ENCODE assay signal across 23 mouse cellular contexts in genomic region chr11:104578074-104578473, GRCm38 (mm10). TPM values are rescaled to one million over a fixed set of nuclear protein-coding genes. Genes with fewer than 3 reads are reported as not detected.
DNase-seq lines count a peak whose midpoint lies in the region; ATAC-seq and TF ChIP-seq lines count a peak whose summit lies in the region.
"Had no signal": no experiment of that assay in that cellular context is flagged by ENCODE, and none has a peak within 500 bp of the region (broad histone marks: within the 10 kb centered on the region; RNA-seq: fewer than 3 reads in every experiment).

No protein-coding gene starts in this region.

- 15% methylated on average over 5 of the region's 5 CpGs for WGBS in heart, embryonic 13.5 days
- WGBS in lung, embryonic 14.5 days = 26% methylated on average over 5 of the region's 5 CpGs
- 49% methylated on average over 5 of the region's 5 CpGs for WGBS in lung, adult 2 months
- 16% methylated on average over 5 of the region's 5 CpGs for WGBS in heart, postnatal 0 days

- no peak for TF ChIP-seq EP300 in heart, postnatal 0 days (IDR thresholded peaks at IDR 0.05; ENCODE audit: low read depth)

- peaks cover 64% of the 10 kb centered on the region for H3K4me1 ChIP-seq in heart, embryonic 13.5 days
- no peaks in the 10 kb centered on the region for H3K4me1 ChIP-seq in lung, embryonic 14.5 days (ENCODE audit: insufficient read depth)
- peaks cover 9% of the 10 kb centered on the region for H3K4me1 ChIP-seq in lung, adult 2 months (ENCODE audit: control insufficient read depth, insufficient read depth, low read length)
- peaks cover 31% of the 10 kb centered on the region for H3K4me1 ChIP-seq in heart, postnatal 0 days (ENCODE audit: control insufficient read depth, insufficient read depth)
- H3K4me1 ChIP-seq: neural tube, embryonic 13.5 days had no signal

- H3K4me2 ChIP-seq in heart, embryonic 13.5 days = peak overlapping the region; percentile 73
- no peak overlapping the region for H3K4me2 ChIP-seq in lung, embryonic 14.5 days
- peak overlapping the region; percentile 40 for H3K4me2 ChIP-seq in heart, postnatal 0 days (ENCODE audit: low read depth, low read length)
- H3K4me2 ChIP-seq: hindbrain, embryonic 12.5 days; midbrain, embryonic 12.5 days; neural tube, embryonic 13.5 days had no signal

- no peaks in the 10 kb centered on the region for H3K27me3 ChIP-seq in heart, embryonic 13.5 days (replicated peaks)
- no peaks in the 10 kb centered on the region for H3K27me3 ChIP-seq in lung, embryonic 14.5 days (ENCODE audit: insufficient read depth, low read length)
- no peaks in the 10 kb centered on the region for H3K27me3 ChIP-seq in heart, postnatal 0 days (ENCODE audit: control insufficient read depth, insufficient read depth, low read length)
- H3K27me3 ChIP-seq: hindbrain, embryonic 12.5 days; midbrain, embryonic 12.5 days; neural tube, embryonic 13.5 days had no signal

- TF ChIP-seq POLR2A in lung, adult 2 months (IDR thresholded peaks at IDR 0.05; ENCODE audit: borderline replicate concordance, extremely low read depth, low read depth, low read length) = no peak

- H3K9me3 ChIP-seq in heart, embryonic 13.5 days = no peaks in the 10 kb centered on the region
- H3K9me3 ChIP-seq in lung, embryonic 14.5 days (ENCODE audit: low read depth, low read length) = no peaks in the 10 kb centered on the region
- H3K9me3 ChIP-seq in heart, postnatal 0 days (replicated peaks; ENCODE audit: control insufficient read depth, low read length) = no peaks in the 10 kb centered on the region
- H3K9me3 ChIP-seq: G1E; hindbrain, embryonic 12.5 days; megakaryocyte, embryonic 14.5 days; midbrain, embryonic 12.5 days; neural tube, embryonic 13.5 days had no signal

- peak overlapping the region; percentile 97 for H3K27ac ChIP-seq in heart, embryonic 13.5 days (replicated peaks)
- H3K27ac ChIP-seq in lung, embryonic 14.5 days (ENCODE audit: low read depth) = 0 out of 2 replicates have a peak overlapping the region, but pooled peaks have one; percentile 8
- peak overlapping the region; percentile 77 for H3K27ac ChIP-seq in heart, postnatal 0 days (ENCODE audit: low read depth)
- H3K27ac ChIP-seq: hindbrain, embryonic 12.5 days; midbrain, embryonic 12.5 days; neural tube, embryonic 13.5 days had no signal

- peaks cover 40% of the 10 kb centered on the region for H3K36me3 ChIP-seq in heart, embryonic 13.5 days
- no peaks in the 10 kb centered on the region for H3K36me3 ChIP-seq in lung, embryonic 14.5 days (ENCODE audit: insufficient read depth)
- no peaks in the 10 kb centered on the region; the same call in 1 of the 2 replicates for H3K36me3 ChIP-seq in heart, postnatal 0 days (replicated peaks; ENCODE audit: control insufficient read depth, insufficient read depth, low read length)
- H3K36me3 ChIP-seq: G1E; hindbrain, embryonic 12.5 days; midbrain, embryonic 12.5 days; neural tube, embryonic 13.5 days had no signal

- TF ChIP-seq CTCF in lung, embryonic 14.5 days (IDR thresholded peaks at IDR 0.05; ENCODE audit: low read depth) = no peak
- TF ChIP-seq CTCF in lung, adult 2 months (IDR thresholded peaks at IDR 0.05; ENCODE audit: insufficient read depth, low read length) = no peak
- no peak for TF ChIP-seq CTCF in heart, postnatal 0 days (IDR thresholded peaks at IDR 0.05; ENCODE audit: low read depth)

- peak overlapping the region; percentile 94 for H3K9ac ChIP-seq in heart, embryonic 13.5 days
- H3K9ac ChIP-seq in lung, embryonic 14.5 days = peak overlapping the region; percentile 33
- H3K9ac ChIP-seq in heart, postnatal 0 days (replicated peaks; ENCODE audit: low read depth, low read length) = peak overlapping the region; percentile 31
- H3K9ac ChIP-seq: hindbrain, embryonic 12.5 days; midbrain, embryonic 12.5 days; neural tube, embryonic 13.5 days had no signal

- no peak for ATAC-seq in heart, embryonic 13.5 days (ENCODE audit: extremely low read depth, insufficient number of reproducible peaks, low FRiP score, low TSS enrichment)
- ATAC-seq in lung, embryonic 14.5 days (ENCODE audit: insufficient read depth) = no peak
- ATAC-seq in heart, postnatal 0 days (ENCODE audit: insufficient read depth, low read depth) = peak; percentile 50
- ATAC-seq: forebrain, embryonic 14.5 days; intestine, embryonic 16.5 days had no signal

- intact Hi-C loops in heart, postnatal 10 days (cut with DNase I) = no loop called here

- H3K4me3 ChIP-seq in heart, embryonic 13.5 days = peak overlapping the region; percentile 66
- H3K4me3 ChIP-seq in lung, embryonic 14.5 days (ENCODE audit: low read depth, low read length) = 0 out of 2 replicates have a peak overlapping the region, but pooled peaks have one; percentile 3
- H3K4me3 ChIP-seq in lung, adult 2 months (replicated peaks; ENCODE audit: extremely low read depth, low read depth, low read length) = no peak overlapping the region
- peak overlapping the region; percentile 27 for H3K4me3 ChIP-seq in heart, postnatal 0 days (ENCODE audit: low read depth, low read length)
- H3K4me3 ChIP-seq: hindbrain, embryonic 12.5 days; megakaryocyte, embryonic 14.5 days; midbrain, embryonic 12.5 days; neural tube, embryonic 13.5 days had no signal

- DNase-seq in heart, adult 11 months = peak; percentile 93
- no peak for DNase-seq in heart, postnatal 10 days
- no peak for DNase-seq in heart, adult 8-10 months (ENCODE audit: low spot score)
- DNase-seq in lung, embryonic 14.5 days = no peak
- no peak for DNase-seq in lung, adult 2 months
- DNase-seq in heart, postnatal 0 days (ENCODE audit: low spot score) = peak; percentile 57
- DNase-seq in ovary, postnatal 10 days (ENCODE audit: low spot score) = no peak
- DNase-seq: adrenal gland, postnatal 10 days; cerebellum, adult 8-10 months; cerebellum, postnatal 25 days; kidney, adult 9 months; kidney, postnatal 10 days; lung, postnatal 4 days; thymus, adult 2 months; thymus, postnatal 36 days had no signal

RNA-seq across cellular contexts. Expression of gene Myl4, which starts 27.6 kb away (rescaled TPM):
- total RNA-seq in heart, postnatal 10 days (2021) = 100 to 1,000 TPM; 257 to 700 TPM
- polyA plus RNA-seq in heart, embryonic 13.5 days (2015; fragmentation: Nextera tagmentation; extraction: Ambion mirVana) = 2,381 and 2,697 TPM in 2 replicates
- total RNA-seq in heart, adult 8-10 months (2022) = 100 to 1,000 TPM; 630 to 827 (median 696) TPM
- polyA plus RNA-seq in lung, embryonic 14.5 days (2014; fragmentation: Nextera tagmentation; extraction: Ambion mirVana) = 9.8 and 52.1 TPM in 2 replicates
- 131 and 184 TPM in 2 replicates for polyA plus RNA-seq in lung, adult 2 months (2012; rRNA removed)
- total RNA-seq in heart, postnatal 0 days (2014; rRNA removed; ENCODE audit: low replicate concordance) = 758 and 991 TPM in 2 replicates
- polyA plus RNA-seq in heart, postnatal 0 days (2015; fragmentation: Nextera tagmentation; extraction: Ambion mirVana) = 1,182 and 1,364 TPM in 2 replicates
- polyA plus RNA-seq: G1E had no signal

RNA-seq across cellular contexts. Expression of gene Cdc27, which starts 27.7 kb away (rescaled TPM):
- total RNA-seq in heart, postnatal 10 days (2021) = 10 to 100 TPM; 32.4 to 40.6 TPM
- polyA plus RNA-seq in heart, embryonic 13.5 days (2015; fragmentation: Nextera tagmentation; extraction: Ambion mirVana) = 31.7 TPM in 2 replicates
- total RNA-seq in heart, adult 8-10 months (2022) = 10 to 100 TPM; 24.6 to 33.6 (median 30.5) TPM
- polyA plus RNA-seq in lung, embryonic 14.5 days (2014; fragmentation: Nextera tagmentation; extraction: Ambion mirVana) = 47.7 and 51.0 TPM in 2 replicates
- 3.4 and 6.9 TPM in 2 replicates for polyA plus RNA-seq in lung, adult 2 months (2012; rRNA removed)
- total RNA-seq in heart, postnatal 0 days (2014; rRNA removed; ENCODE audit: low replicate concordance) = 16.6 and 18.3 TPM in 2 replicates
- polyA plus RNA-seq in heart, postnatal 0 days (2015; fragmentation: Nextera tagmentation; extraction: Ambion mirVana) = 19.6 and 20.5 TPM in 2 replicates

RNA-seq across cellular contexts. Expression of gene Itgb3, which starts 29.7 kb away (rescaled TPM):
- 1 to 10 TPM; 5.8 to 7.3 TPM for total RNA-seq in heart, postnatal 10 days (2021)
- 5.0 and 5.1 TPM in 2 replicates for polyA plus RNA-seq in heart, embryonic 13.5 days (2015; fragmentation: Nextera tagmentation; extraction: Ambion mirVana)
- total RNA-seq in heart, adult 8-10 months (2022) = 1 to 10 TPM; 2.2 to 4.1 (median 2.9) TPM
- 1.9 and 2.1 TPM in 2 replicates for polyA plus RNA-seq in lung, embryonic 14.5 days (2014; fragmentation: Nextera tagmentation; extraction: Ambion mirVana)
- polyA plus RNA-seq in lung, adult 2 months (2012; rRNA removed) = 9.3 and 16.2 TPM in 2 replicates
- total RNA-seq in heart, postnatal 0 days (2014; rRNA removed; ENCODE audit: low replicate concordance) = 5.2 and 16.4 TPM in 2 replicates
- polyA plus RNA-seq in heart, postnatal 0 days (2015; fragmentation: Nextera tagmentation; extraction: Ambion mirVana) = 1.6 and 1.7 TPM in 2 replicates

Comparison
In these comparisons a context has a peak if more than half of its experiments do, and no peak if none do; other contexts are left out.
1. DNase-seq: peak in heart, adult 11 months (single experiment) and heart, postnatal 0 days (single experiment); none in heart, postnatal 10 days (0 of 2), heart, adult 8-10 months (single experiment), lung, embryonic 14.5 days (single experiment), lung, adult 2 months (single experiment) and ovary, postnatal 10 days (single experiment).
2. H3K27ac ChIP-seq: peak in every context shown above with its lines; median percentile 97 in heart, embryonic 13.5 days; 77 in heart, postnatal 0 days; 8 in lung, embryonic 14.5 days.
3. H3K9ac ChIP-seq: peak in every context shown above with its lines; median percentile 94 in heart, embryonic 13.5 days; 33 in lung, embryonic 14.5 days; 31 in heart, postnatal 0 days.